Mouse (Mus musculus) adrenal gland, adult 8-10 months (tissue): ENCODE measurements around the gene Rpl35. TPM values are rescaled to one million over a fixed set of nuclear protein-coding genes. Genes with fewer than 3 reads are reported as not detected.
"Not testable (repeated sequence)": the region's sequence is repeated elsewhere in the genome, so short reads cannot be mapped to it uniquely, and the experiment has no call there.

ENCODE experiments used
- DNase-seq: peaks from one replicate; pipeline ENCODE4 v3.0.0; 2022
- total RNA-seq, 4 experiments: library from RNA; stranded (reverse); gene quantifications; 2 replicates each; pipeline ENCODE4 v1.2.4; 2022

Rpl35 gene
- total RNA-seq: 100 to 1,000 TPM; 431 to 487 (median 461) TPM

DNA sequence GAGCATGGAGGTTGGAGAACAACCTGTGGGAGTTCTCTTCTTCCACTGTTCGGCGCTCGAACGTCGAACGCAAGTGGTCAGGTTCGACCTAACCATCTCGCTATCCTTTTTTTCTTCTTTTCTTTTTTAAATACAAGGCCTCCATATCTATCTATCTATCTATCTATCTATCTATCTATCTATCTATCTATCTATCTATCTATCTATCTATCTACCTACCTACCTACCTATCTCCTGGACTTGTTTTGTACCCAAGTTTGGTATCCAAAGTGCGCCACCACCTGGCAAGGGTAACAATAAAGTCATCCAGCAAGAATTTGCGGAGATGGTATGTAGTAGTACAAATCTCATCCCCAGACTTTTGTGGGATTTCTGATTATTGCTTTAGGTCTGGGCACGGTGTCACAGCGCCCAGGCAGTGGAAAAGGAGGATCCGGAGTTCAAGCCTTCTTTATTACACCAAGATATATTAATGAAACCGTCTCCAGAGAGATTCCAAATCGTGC lies at the start of gene Rpl35:
Rpl35 (minus strand) TSS at position 51 of the 506 bp plus-strand sequence.
- no peak for DNase-seq

DNA sequence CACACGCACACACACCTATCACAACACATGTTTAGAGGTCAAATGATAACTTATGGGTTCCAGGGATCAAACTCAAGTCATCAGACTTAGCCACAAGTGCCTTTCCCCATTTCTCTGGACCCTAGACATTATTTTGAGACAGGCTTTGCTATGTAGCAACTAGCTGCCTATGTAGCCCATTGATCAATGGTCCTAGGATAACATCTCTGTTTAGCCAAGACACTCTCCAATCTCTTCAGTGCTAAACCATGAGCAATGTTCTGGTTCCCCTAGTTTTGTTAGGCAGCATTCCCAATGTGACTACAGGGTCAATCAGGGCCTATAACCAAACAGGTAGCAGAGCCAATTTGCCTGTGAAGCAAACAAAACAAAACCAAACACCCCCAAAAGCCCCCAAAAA lies 43.1 kb upstream of the Rpl35 start:
- no peak for DNase-seq

DNA sequence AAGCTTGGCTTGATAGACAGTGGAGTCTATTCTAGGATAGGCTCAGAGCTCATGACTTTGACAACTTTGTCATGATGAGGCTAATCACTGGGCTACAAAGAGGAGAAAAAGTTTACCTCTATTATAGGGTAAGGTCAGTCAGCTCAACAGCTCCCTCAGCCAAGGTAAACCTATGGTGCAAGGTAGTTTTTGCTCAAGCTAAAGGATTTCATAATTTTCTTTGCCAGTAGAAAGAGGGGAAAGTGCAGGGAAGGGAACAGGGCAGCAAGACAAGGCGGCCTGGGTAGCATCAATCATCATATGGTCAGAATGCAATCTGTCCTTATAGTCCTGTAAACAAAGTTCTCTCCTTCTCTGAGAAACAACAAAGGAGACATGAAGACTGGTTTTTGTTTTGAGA lies 34.8 kb upstream of the Rpl35 start:
- DNase-seq: no peak

DNA sequence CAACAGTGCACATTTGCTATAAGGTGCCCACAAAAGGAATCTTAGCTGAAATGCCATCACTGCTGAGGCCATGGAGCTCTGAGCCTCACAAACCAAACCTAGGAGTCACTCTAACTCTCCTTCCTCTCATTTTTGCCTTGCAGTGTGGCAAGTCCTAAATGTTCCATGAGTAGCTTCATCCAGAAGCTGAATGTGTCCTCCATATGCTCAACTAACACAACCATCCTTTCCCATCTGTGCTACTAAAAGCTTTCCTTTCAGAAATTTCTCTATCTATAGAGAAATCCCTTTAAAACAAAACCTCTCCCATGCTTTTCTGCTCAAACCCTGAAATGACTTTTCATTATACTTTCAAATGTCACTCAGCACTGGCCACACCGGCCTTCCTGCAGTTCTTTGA lies 26.2 kb upstream of the Rpl35 start:
- DNase-seq: no peak

DNA sequence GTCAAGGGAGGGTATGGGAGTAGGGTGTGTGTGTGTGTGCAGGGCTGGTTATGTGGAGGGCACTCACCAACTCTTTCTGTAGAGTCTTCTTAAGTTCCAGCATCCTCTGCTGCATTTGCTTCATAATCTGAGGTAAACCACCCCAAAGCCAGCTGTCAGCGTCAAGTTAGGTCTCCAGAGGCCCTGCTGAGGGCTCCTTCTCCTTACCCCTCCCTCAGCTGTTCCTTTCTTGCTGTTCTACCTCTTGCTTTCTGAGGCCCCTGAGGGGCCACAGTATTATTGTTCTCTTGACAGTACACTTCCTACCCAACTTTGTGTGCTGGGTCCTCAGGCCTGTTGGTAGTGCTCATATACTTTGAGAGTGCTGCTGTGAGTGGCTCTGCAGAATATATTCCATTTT lies 14.6 kb upstream of the Rpl35 start:
- no peak for DNase-seq

DNA sequence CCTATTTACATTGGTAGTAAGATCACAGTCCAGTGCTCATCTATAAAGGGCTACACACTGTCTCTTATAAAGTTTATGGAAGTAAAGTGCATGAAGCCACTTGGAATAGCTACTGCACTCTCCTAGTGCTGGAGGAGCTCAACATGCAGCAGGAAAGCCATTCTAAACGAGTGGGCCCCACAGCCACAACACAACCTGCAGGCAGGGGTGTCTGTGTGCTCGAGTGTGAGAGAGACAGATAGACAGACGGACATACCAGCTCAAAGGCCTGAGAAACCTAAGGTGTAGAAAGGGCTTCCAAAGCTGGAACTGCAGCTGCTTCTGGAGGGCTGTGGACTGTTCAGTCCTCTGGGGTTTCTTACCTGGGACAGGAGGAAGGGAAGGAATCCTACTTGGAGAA lies 11.2 kb upstream of the Rpl35 start:
- no peak for DNase-seq

DNA sequence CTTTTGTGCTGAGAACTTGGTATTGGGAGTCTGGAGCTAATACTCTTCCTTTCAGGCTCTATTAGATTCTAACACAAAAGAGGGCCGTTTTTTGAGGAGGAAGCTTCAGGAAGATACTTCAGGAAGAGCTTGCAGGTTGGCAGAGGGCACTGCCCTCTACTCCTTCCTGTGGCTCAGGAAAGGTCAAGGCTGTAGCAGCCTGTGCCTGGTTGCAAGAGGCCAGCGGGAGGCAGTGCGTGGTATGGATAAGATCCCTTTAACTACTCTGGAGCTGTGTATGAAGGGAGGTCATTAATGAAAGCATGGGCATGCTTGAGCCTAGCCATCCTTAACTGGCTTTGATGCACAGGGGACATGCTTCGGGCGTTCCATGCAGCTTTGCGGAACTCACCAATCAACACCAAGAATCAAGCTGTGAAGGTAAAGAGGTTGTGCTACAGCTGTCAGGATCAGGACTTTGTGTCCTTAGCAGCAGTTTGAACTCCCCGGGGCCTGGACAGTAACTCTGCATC lies 7.4 kb upstream of the Rpl35 start:
- no peak for DNase-seq

DNA sequence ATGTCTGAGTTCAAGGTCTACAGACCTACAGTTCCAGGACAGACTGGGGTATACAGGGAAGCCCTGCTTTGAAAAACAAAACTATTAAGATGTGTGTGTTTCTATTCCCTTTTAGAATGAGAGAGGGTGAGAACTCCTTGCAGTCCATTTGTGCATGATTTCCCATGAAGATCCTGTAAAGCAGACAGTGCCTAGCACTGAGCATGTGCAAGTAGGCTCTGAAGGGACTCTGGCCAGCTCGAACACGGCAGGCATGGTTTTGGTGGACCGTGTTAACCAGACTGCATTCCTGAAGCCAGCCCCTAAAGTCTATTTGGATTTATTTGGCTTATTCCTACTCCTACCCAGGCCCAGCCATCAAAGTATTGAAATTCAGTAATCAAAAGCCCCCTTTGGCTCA lies 6.5 kb upstream of the Rpl35 start:
- DNase-seq: no peak

DNA sequence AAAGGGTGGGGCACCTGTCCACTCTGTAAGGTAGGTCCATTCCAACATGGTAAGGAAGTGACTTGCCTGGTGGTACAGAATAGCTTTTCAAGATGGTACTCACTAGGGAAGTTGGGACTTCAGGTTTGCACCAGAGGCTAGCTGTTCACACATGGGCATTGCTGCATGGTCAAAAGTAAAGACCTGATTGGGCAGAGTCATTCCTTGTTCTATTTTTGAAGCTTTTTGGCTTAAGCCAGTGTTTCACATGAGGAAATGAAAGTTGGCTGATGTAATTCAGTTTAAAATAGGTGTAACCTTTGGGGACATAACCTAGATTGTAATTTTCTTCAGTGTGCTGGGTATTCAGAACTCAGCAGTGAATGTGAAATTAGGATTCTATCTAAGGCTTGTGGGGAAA lies 5.8 kb upstream of the Rpl35 start:
- DNase-seq: no peak

DNA sequence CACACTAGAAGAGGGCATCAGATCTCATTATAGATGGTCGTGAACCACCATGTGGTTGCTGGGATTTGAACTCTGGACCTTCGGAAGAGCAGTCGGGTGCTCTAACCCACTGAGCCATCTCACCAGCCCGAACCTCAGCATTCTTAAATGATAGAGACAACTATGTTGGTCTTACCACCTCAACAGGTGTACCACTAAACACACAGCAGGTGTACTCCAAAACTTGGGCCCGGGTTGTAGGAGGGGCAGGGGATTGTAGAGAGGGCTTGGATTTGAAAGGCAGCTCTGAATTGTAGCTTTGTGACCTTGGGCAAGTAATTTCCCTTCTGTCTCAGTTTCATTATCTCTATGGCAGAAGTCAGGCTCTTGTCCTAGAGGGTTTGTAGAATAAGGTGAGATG lies 4.7 kb upstream of the Rpl35 start:
- not testable (repeated sequence) for DNase-seq

DNA sequence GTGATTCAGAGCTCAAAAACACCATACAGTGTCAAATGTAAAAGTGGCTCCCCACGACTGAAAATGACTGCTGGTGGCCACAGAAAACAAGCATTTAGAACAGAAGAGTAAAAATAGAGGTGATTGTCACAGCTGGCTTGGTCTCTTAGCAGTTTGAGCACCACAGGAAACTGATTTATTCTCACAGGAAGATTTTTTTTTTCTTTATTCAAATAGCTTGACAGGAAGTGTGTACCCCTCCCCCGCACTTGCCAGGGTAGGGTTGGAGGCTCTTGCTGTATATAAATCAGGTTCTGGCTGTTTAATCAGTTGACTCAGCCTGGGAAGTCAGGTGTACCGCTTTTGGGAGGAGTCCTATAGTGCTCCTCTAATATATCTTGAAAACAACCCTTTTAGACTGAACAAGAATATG lies 3.5 kb upstream of the Rpl35 start:
- DNase-seq: no peak

DNA sequence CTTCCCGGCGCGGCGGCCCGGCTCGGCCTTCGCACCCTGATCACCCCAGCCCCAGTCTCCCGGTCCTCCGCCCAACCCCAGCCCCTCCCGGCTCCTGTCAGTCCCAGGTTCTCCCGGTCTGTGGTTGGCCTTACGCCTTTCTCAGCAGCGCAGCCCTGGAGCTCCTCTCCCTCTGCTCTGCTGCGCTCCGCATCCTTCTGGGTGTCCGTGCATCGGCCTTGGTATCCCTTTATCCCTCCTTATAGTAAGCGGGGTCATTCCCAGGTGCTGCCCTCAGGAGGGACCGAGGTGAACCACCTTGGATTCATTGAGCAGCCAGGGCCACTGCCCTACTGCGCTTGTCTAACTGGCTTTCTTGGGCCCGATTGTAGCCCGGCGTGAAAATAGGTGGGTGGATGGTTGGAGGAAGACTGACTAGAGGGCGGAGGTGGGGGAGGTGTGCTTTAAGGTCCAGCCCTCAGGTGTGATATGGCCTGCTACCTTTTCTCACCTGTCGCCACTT lies 3.0 kb upstream of the Rpl35 start:
- no peak for DNase-seq

DNA sequence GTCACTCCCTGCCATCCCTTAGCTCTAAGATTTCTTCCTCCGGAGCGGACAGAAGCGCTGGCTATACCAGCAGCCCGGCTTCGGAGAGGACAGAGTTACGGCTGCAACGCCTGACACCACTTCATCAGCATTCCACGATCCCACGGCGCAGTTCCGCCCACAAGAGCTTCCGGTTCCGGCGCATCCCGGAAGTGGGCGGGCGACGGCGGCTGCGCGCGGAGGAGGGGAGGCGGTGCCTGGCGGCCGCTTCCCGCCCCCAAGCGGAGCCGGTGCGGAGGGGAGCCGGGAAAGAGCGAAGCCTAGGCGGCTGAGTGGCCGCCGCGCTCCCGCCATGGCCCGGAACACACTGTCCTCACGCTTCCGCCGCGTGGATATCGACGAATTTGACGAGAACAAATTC lies 2.4 kb upstream of the Rpl35 start:
- DNase-seq: peak; percentile 91

DNA sequence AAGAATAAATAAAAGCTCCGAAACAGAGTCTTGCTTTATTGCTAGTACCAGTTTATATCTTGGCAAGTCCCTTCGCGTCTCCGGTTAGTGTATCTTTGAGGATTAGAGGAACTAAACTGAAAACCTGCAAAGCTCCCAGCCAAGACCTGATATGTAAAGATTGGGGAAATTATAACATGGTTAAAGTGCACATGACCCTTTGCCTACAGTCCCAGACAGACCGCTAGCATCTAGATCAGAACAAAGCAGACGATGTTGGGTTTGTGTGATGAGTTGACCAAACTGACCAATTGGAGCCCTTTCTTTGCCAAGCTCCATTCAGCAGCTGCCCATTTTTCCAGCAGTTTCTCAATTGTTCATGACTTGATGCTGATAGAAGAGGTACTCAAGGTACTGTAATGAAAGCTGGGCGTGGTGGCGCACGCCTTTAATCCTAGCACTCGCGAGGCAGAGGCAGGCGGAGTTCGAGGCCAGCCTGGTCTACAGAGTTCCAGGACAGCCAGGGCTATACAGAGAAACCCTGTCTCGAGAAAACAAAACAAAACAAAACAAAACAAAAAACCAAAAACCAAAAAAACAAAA lies 816 bp upstream of the Rpl35 start:
- DNase-seq: no peak

DNA sequence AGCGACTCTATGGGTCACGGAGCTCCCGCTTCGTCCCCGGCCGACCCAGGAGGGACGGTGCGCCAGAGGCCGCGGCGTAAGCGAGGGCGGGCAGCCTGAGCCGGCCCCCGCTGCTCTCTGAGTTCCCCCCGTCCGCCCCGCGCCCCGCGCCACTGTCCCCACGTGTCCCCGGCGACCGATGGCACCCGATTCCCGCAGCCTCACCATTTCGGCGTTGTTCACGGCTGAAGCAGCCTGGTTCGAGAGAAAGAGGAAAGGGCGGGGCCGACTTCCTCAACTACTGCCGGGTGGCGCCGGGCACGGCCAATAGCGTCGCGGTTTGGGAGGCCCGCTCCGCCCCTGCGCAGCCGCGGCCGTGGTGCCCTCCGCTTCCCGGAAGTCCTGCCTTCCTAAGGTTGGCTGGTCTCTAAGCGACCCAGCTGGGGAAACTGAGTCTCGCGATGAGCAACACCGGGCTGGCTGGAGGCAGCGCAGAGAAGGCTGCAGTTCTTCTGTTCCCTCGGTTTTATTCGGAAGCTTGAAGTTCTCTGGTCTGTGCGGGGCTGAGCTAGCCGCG lies 466 bp downstream of the Rpl35 start, which contains the start of gene Arpc5l:
Arpc5l (plus strand) TSS at position 469 of the 556 bp plus-strand sequence.
- DNase-seq: peak; percentile 89

DNA sequence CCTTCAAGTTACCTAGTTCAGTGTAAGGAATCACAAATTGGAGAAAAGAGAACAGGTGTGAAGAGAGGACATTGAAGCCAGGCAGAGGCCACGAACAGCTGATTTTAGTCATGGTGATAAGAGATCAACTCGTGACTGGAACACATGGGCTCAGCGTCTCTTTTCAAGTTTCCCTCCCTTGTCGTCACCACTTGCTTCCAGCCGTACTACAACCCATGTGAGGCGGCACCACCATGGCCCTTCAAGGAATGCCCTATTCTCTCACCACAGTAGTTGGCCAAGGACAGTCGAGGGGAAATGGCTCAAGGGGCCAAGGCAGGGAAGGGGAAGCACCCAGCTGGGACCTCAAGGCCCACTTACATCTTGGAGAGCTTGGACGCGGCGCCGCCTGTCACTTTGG lies 1.1 kb downstream of the Rpl35 start:
- DNase-seq: no peak

DNA sequence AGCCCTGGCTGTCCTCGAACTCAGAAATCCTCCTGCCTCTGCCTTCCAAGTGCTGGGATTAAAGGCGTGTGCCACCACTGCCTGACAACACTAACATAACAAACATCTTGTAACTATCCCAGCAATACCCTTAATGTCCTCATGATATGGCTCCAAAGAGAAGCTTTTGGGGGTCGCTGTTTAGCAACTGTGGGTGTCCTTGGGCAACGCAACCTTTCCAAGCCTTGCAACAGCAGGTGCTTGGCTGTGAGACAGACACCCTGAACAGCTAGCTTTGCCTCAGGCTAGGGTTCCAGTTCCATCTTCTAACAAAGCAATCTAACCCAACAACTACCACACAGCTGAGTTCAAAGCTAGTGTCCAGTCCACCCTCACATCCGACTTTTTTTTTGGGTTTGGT lies 1.9 kb downstream of the Rpl35 start:
- no peak for DNase-seq

DNA sequence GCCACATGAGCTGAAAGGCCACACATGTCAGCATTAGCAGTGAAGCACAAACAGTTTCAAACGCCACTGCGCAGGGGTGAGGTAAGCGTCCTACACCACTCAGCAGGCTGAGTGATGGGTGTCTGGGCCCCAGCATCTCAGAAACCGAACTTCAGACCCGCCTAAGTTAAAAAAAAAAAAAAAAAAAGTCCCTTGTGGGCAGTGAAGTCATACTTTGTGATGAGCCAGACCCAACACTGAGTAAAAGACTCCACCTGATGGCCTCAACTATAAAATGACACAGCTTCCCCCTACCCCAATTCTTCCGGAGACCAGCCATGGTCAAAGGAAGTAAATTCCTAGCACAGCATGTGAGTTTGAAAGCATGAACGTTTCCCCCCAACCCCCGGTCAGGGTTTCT lies 2.3 kb downstream of the Rpl35 start:
- DNase-seq: no peak

DNA sequence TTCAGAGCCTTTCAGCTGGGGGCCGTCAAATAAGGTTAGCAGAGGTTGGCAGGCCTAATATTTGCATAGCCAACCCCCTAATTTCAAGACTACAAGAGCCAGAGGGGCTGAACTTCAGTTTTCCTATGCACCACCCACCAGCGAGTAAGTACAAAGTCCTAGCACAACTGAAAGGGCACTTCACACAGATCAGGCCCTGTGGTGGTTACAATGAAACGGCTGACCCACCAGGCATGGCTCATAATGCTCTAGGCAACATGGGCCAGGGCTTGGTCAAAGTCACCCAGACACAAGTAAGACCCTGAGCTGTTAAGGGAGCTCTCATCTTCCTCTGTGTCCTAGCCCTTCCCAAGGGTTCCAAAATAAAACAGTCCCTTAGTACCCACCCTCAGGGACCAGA lies 3.6 kb downstream of the Rpl35 start:
- DNase-seq: no peak

DNA sequence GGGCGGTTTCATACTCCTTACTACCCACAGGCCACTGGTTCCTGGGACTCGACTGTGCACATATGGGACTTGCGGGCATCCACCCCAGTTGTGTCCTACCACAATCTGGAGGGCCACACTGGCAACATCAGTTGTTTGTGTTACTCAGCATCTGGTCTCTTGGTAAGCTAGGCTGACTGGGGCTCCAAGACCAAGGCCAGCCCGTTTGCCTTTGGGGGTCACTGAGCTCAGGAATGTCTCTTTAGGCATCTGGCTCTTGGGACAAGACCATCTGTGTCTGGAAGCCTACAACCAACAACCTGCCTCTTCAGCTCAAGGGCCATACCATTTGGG lies 4.9 kb downstream of the Rpl35 start:
- no peak for DNase-seq

DNA sequence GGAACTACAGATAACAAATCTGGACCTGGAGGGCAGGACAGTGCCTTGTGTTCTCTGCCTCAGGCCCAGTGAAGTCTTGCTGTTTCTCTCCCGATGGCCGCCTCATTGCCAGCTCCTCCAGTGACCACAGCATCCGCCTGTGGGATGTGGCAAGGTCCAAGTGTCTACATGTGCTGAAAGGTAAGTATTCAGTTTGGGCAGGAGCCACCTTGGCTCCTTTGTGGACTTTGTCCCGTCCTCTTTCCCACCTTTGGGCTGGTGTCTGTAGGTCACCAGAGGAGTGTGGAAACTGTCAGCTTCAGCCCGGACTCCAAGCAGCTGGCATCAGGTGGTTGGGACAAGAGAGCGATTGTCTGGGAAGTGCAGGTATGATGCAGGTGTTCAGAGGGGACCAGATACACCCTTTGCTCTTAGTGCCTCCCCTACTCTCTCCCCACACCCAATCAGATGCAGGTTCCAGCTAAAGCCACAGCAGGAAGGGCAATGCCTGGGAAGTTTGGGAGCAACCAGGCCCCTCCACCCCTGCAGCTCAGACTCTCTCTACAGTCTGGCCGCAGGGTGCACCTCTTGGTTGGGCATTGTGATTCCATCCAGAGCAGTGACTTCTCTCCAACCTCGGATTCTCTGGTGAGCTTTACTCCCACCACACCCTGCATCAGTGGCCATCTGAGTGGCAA lies 5.4 kb downstream of the Rpl35 start:
- DNase-seq: no peak

DNA sequence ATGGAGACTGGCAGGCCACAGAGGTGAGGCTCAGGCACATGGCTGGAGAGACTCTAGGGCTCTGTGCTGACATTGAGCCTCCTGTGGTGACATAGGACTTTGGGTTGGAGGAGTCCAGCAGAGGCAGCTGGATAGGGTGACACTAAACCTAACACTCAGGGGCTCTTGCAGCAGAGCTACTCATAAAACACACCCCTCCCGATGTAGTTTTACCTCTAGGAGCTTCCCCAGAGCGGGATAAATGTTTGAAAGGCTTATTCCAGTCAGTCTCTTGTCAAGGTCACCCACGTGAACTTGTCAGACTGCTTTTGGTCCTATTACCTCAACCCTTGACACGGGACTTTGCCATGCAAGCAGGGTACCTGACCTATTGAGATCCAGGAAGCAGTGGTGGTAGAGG lies 6.0 kb downstream of the Rpl35 start:
- no peak for DNase-seq
